Mouse (Mus musculus) megakaryocyte, embryonic 14.5 days (primary cell): ENCODE measurements at regions not wholly inside any gene's neighbourhood (a gene's known extent, or its start where the extent isn't known, plus 50 kb on each side); places are given as distances from the start of the nearest gene placed in this dataset.

ENCODE experiments used
- FLI1 ChIP-seq: IDR thresholded peaks from 2 replicates; pipeline ENCODE4 v1.6.1; 2012; ENCODE audit warnings: low read length, inconsistent platforms, mixed read lengths
- GATA1 ChIP-seq: IDR thresholded peaks from 3 replicates; pipeline ENCODE4 v1.6.1; 2012; ENCODE audit warnings: mixed read lengths, low read length, inconsistent platforms, borderline replicate concordance

- TF ChIP-seq GATA1 (no peak), FLI1 (no peak)
Measured at GRCm38 (mm10) chr3:56770225-56770624, 531.6 kb downstream of the Tm4sf1 start.
